Mouse (Mus musculus) macrophage (primary cell): ENCODE results near the gene Spsb1. TPM values are rescaled to one million over a fixed set of nuclear protein-coding genes. Genes with fewer than 3 reads are reported as not detected.
A peak's percentile ranks its signal among the peaks of the same experiment; 100 is the strongest.

Experiments
- H3K27ac ChIP-seq: fragments of 350-480 bp; formaldehyde crosslinking; 2 replicates; pipeline ENCODE4 v1.9.0; 2021
- H3K36me3 ChIP-seq: fragments of 350-480 bp; formaldehyde crosslinking; 2 replicates; pipeline ENCODE4 v1.9.0; 2021; ENCODE audit errors: inconsistent target
- H3K4me3 ChIP-seq: fragments of 350-480 bp; formaldehyde crosslinking; 2 replicates; pipeline ENCODE4 v1.9.0; 2021; ENCODE audit errors: inconsistent target
- H3K79me2 ChIP-seq: fragments of 350-480 bp; formaldehyde crosslinking; 2 replicates; pipeline ENCODE4 v1.9.0; 2021; ENCODE audit errors: inconsistent target
- WGBS: methylation state at CpG from one replicate; pipeline ENCODE4 v1.1.7; 2026; ENCODE audit warnings: inconsistent platforms; ENCODE audit not compliant: missing documents; 5-methylcytosine and 5-hydroxymethylcytosine counted together
- polyA plus RNA-seq: library from polyadenylated mRNA; stranded (reverse); fragments of 250-400 nt; gene quantifications from 3 replicates; pipeline ENCODE4 v1.2.4, GENCODE M21; 2018; ENCODE audit warnings: inconsistent platforms

Spsb1 gene
- polyA plus RNA-seq, 1 experiment from 2014 or later: 1.5 TPM

DNA sequence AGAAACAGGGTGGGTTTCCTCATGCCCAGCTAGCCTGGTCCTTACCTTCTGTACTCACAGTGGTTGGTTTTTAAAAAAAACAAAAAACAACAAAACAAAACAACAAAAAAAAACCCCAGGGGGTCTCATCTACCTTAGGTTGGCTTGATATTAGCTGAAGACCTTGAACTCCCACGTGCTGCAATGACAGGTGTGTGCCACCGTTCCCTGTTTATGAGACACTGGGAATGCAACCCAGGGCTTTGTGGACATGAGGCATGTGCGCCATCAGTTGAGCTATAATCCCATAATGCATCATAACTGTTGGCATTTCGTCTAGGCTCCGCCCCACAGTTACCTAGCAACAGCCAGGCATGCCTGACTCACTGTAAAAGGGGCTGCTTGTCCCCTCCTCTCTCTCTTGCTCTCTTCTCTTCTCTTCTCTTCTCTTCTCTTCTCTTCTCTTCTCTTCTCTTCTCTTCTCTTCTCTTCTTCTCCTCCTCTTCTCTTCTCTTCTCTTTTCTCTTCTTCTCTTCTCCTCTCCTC is 20.9 kb upstream of the Spsb1 start:
- H3K79me2 ChIP-seq: no peaks in the 10 kb centered on the region
- no peaks in the 10 kb centered on the region for H3K36me3 ChIP-seq
- no peak overlapping the region for H3K4me3 ChIP-seq
- WGBS: 80% methylated on average over 5 of the region's 5 CpGs
- 0 out of 2 replicates have a peak overlapping the region, but pooled peaks have one; percentile 24 for H3K27ac ChIP-seq

- Histone ChIP-seq H3K4me3 (no peak overlapping the region), H3K36me3 (no peaks in the 10 kb centered on the region), H3K79me2 (no peaks in the 10 kb centered on the region), H3K27ac (peak overlapping the region; percentile 24; the same call in 1 of the 2 replicates)
- WGBS: 65% methylated on average over 8 of the region's 8 CpGs
Measured at GRCm38 (mm10) chr4:149975291-149975690, 20.4 kb upstream of the Spsb1 start.

- no peak overlapping the region for H3K27ac ChIP-seq
- no peaks in the 10 kb centered on the region for H3K36me3 ChIP-seq
- H3K4me3 ChIP-seq: no peak overlapping the region
- WGBS: 77% methylated on average over 9 of the region's 9 CpGs
- H3K79me2 ChIP-seq: no peaks in the 10 kb centered on the region
Measured at GRCm38 (mm10) chr4:149971393-149971792, 16.6 kb upstream of the Spsb1 start.

GRCm38 (mm10) chr4:149968526-149968925 is 13.7 kb upstream of the Spsb1 start:
- Histone ChIP-seq H3K4me3 (no peak overlapping the region), H3K27ac (no peak overlapping the region), H3K79me2 (no peaks in the 10 kb centered on the region), H3K36me3 (no peaks in the 10 kb centered on the region)
- 32% methylated on average over 6 of the region's 6 CpGs for WGBS

DNA sequence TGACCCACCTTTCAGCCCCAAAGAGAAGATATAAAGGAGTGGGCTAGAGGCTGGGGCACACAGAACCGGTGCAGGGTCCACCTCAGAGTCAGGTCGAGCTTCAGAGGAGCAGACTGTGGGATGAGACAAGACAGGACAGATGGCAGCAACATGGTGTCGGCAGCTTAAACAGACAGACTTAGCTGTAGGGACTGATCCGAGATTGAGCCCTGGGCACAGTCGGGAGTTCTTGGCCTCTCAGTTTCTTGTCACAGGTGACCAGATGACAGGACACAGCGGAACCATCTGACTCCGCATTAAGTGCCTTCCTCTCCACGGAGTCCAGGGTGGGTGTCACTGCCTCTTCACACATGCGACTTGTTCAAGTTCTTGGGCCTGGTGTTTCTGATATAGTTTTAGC is 12.1 kb upstream of the Spsb1 start:
- no peak overlapping the region for H3K4me3 ChIP-seq
- no peaks in the 10 kb centered on the region for H3K79me2 ChIP-seq
- WGBS: 97% methylated on average over 9 of the region's 9 CpGs
- no peaks in the 10 kb centered on the region for H3K36me3 ChIP-seq
- no peak overlapping the region for H3K27ac ChIP-seq

GRCm38 (mm10) chr4:149966252-149966651 is 11.4 kb upstream of the Spsb1 start:
- Histone ChIP-seq H3K36me3 (no peaks in the 10 kb centered on the region), H3K4me3 (no peak overlapping the region), H3K79me2 (no peaks in the 10 kb centered on the region), H3K27ac (no peak overlapping the region)
- 67% methylated on average over 5 of the region's 5 CpGs for WGBS

GRCm38 (mm10) chr4:149965672-149966071 is 10.8 kb upstream of the Spsb1 start:
- Histone ChIP-seq H3K36me3 (no peaks in the 10 kb centered on the region), H3K27ac (no peak overlapping the region), H3K79me2 (no peaks in the 10 kb centered on the region), H3K4me3 (no peak overlapping the region)
- WGBS: 87% methylated on average over 6 of the region's 6 CpGs

- no peaks in the 10 kb centered on the region for H3K36me3 ChIP-seq
- no peaks in the 10 kb centered on the region for H3K79me2 ChIP-seq
- WGBS: 84% methylated on average over 6 of the region's 6 CpGs
- H3K4me3 ChIP-seq: no peak overlapping the region
- no peak overlapping the region for H3K27ac ChIP-seq
Measured at GRCm38 (mm10) chr4:149965242-149965641, 10.4 kb upstream of the Spsb1 start.

- Histone ChIP-seq H3K79me2 (no peaks in the 10 kb centered on the region), H3K27ac (no peak overlapping the region), H3K4me3 (no peak overlapping the region), H3K36me3 (no peaks in the 10 kb centered on the region)
- WGBS: 77% methylated on average over 3 of the region's 3 CpGs
Measured at GRCm38 (mm10) chr4:149964770-149965169, 9.9 kb upstream of the Spsb1 start.

DNA sequence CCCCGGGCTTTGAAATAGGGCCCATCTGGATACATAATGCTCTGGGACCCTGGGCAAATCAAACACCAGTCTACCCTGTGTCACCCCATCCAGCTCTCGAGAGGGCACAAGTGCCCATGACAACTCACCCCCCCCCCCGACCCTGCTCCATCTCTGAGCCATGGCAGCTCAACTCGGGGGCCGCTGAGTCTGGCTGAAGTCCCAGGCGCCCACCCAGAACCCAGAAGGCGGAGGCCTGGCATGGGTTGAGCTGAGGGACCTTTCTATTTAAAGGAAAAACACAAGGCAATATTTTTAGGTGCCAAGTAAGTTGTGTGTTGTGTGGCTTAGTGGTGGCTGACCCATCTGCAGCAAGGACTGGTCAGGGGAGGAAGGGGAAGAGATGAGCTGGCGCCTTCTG is 9.4 kb upstream of the Spsb1 start:
- Histone ChIP-seq H3K79me2 (no peaks in the 10 kb centered on the region), H3K36me3 (no peaks in the 10 kb centered on the region), H3K27ac (no peak overlapping the region), H3K4me3 (no peak overlapping the region)
- 87% methylated on average over 7 of the region's 8 CpGs for WGBS

DNA sequence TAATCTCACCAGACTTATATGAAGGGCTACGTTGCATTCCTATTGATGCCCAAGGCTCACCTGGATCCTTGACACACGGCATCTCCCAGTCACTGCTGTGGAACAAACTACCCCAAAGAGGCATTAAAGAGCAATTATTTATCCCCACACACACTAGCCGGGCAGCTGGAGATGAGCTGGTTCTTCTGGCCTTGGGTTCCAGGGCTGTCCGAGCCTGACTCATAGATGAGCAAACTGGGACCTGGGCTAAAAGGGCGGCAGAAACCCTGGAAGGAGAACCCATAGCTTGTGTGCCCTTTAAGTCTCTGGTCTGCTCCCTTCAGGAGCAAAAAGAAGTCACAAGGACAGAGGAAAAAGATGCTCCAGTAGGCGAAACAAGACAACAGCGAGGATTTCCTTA is 5.5 kb upstream of the Spsb1 start:
- Histone ChIP-seq H3K79me2 (no peaks in the 10 kb centered on the region), H3K36me3 (no peaks in the 10 kb centered on the region), H3K27ac (no peak overlapping the region), H3K4me3 (no peak overlapping the region)
- WGBS: 77% methylated on average over 7 of the region's 7 CpGs

DNA sequence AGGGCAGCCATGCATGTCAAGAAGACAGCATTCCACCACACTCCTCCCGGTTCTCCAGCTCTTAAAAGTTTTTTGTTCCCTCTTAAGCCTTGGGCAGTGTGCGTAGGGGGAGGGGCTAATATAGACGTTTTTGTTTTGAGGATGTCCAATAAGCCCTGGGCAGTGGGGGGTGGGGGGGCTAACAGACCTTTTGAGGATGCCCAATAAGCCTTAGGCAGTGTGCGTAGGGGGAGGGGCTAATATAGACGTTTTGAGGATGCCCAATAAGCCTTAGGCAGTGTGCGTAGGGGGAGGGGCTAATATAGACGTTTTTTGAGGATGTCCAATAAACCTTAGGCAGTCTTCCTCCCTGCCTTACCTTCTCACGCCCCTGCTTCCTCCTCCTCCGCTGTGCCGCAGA is 5.0 kb upstream of the Spsb1 start:
- 56% methylated on average over 10 of the region's 10 CpGs for WGBS
- no peak overlapping the region for H3K4me3 ChIP-seq

DNA sequence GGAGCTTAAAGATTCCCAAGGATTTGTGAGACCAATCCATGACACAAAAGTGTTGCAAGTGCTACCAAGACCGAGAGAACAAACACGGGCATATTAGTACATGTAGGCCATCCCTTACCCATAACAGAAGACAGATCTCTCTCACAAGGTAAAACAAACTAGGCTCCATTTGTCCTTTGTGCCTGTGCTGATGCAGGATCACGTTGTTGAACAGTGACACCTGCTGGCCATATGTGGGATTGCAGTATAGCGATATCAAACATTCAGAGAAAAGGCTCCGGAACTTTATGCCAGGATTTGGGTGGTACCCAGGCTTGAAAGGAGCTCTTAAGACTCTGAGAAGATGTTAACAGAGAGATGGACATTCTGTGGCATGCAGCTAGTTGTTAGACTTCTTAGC is 3.7 kb upstream of the Spsb1 start:
- 3% methylated on average over 5 of the region's 5 CpGs for WGBS
- no peak overlapping the region for H3K4me3 ChIP-seq
- H3K27ac ChIP-seq: no peak overlapping the region
- no peaks in the 10 kb centered on the region for H3K79me2 ChIP-seq
- H3K36me3 ChIP-seq: no peaks in the 10 kb centered on the region

More for the DNA sequence above, 5.0 kb upstream of the Spsb1 start:
- H3K36me3 ChIP-seq: no peaks in the 10 kb centered on the region
- H3K27ac ChIP-seq: no peak overlapping the region
- no peaks in the 10 kb centered on the region for H3K79me2 ChIP-seq

- Histone ChIP-seq H3K36me3 (no peaks in the 10 kb centered on the region), H3K4me3 (no peak overlapping the region), H3K27ac (no peak overlapping the region), H3K79me2 (no peaks in the 10 kb centered on the region)
- 56% methylated on average over 13 of the region's 13 CpGs for WGBS
Measured at GRCm38 (mm10) chr4:149956048-149956447, 1.2 kb upstream of the Spsb1 start.

DNA sequence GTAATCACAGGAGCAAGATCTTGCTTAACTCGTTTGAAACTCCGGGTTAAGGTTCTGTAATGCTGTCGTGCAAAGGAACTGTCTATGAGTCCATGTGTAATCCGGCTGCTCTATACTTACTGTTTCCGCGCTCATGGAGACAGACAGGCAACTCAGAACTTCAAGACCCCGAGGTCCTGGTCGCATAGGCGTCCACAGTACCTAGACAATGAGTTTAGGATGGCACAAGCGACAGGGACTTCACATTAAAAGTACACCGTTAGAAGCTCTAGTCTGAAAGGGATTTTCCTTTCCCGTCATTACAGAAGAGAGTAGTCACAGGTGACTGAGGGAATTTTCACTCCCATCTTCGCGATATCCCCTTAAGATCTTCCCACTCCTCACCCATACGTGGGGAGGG is 788 bp upstream of the Spsb1 start:
- WGBS: 16% methylated on average over 15 of the region's 15 CpGs

More for the DNA sequence above, 788 bp upstream of the Spsb1 start:
- no peak overlapping the region for H3K27ac ChIP-seq
- H3K4me3 ChIP-seq: no peak overlapping the region
- no peaks in the 10 kb centered on the region for H3K36me3 ChIP-seq
- no peaks in the 10 kb centered on the region for H3K79me2 ChIP-seq
